ENCODE assay signal across 8 mouse cellular contexts in the genomic region with DNA sequence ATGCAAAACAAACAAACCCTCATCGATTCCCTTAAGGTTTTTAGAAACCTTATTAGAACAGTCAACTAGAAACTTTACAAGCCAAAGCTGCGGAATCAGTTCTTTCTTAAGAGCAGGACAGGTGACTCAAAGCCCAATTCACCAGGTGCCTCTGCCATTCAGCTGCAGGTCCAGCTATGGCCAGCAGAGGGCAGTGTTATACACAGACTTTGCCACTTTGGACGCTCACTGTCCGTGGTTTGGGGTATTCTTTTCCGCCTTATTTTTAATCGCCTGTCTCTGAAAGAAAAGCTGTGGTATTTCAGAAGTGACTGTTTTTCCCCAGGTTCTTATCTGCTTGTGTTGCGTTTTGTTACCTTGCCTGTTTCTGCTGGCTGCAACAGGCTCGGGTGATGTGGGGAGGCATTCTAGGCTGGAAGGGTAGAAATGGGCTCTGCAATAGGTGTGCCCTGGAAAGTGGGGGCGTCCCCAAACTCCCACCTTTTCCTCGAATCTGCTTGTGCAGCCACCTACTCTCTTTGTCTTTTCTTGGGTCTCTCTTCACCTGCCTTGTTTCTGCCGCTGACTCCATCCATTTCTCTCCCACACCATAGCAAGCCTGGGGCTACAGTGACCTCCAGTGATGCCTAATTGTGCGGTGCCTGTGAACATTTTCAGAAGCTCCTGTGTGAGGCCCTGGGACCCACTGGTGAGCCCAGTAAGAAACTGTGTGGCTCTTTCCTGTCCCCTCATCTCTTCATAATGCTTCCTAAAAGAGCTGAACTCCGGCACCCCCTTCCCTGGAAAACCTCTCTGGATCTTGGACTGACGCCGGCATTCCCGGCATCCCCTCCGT.
DNase-seq lines count a peak whose midpoint lies in the region; ATAC-seq and TF ChIP-seq lines count a peak whose summit lies in the region.

No protein-coding gene starts in this region.

- no peak overlapping the region for H3K9ac ChIP-seq in hindbrain, postnatal 0 days (replicated peaks; ENCODE audit: low read length)

- H3K4me2 ChIP-seq in hindbrain, postnatal 0 days (ENCODE audit: low read depth, low read length) = peak overlapping the region; percentile 52

- no peaks in the 10 kb centered on the region for H3K9me3 ChIP-seq in hindbrain, postnatal 0 days (ENCODE audit: low read length)

- intact Hi-C loops in gastrocnemius, adult 2 months (cut with DNase I) = loop anchor here (2.0 to 10.0 kb wide), 5 partner anchors 75 to 628 kb away; no protein-coding TSS in a partner anchor
- intact Hi-C loops in left cerebral cortex, postnatal 10 days (cut with DNase I) = loop anchor here (5.0 to 10.0 kb wide), 4 partner anchors 205 to 318 kb away; a partner anchor contains a TSS

- peak overlapping the region; percentile 88 for H3K27ac ChIP-seq in gastrocnemius, adult 2 months
- no peak overlapping the region for H3K27ac ChIP-seq in hindbrain, postnatal 0 days

- H3K4me1 ChIP-seq in hindbrain, postnatal 0 days (ENCODE audit: insufficient read depth, low read length) = no peaks in the 10 kb centered on the region

- no peaks in the 10 kb centered on the region for H3K27me3 ChIP-seq in hindbrain, postnatal 0 days (ENCODE audit: insufficient read depth, low read length)

- ATAC-seq in hindbrain, postnatal 0 days = peak; percentile 70
- peak; percentile 99 for ATAC-seq in megakaryocyte progenitor cell, adult 5-6 weeks (replicated peaks; ENCODE audit: poor library complexity)

- peak overlapping the region; percentile 60 for H3K4me3 ChIP-seq in gastrocnemius, adult 2 months
- H3K4me3 ChIP-seq in hindbrain, postnatal 0 days (ENCODE audit: low read length) = peak overlapping the region; percentile 25

- no peak; the same call in 1 of the 2 replicates for TF ChIP-seq CTCF in gastrocnemius, adult 2 months (IDR thresholded peaks at IDR 0.05)
- TF ChIP-seq CTCF in hindbrain, postnatal 0 days (IDR thresholded peaks at IDR 0.05; ENCODE audit: low read depth) = peak; percentile 95

- H3K36me3 ChIP-seq in hindbrain, postnatal 0 days (ENCODE audit: insufficient read depth, low read length) = no peaks in the 10 kb centered on the region

- 47% methylated on average over 17 of the region's 17 CpGs for WGBS in hindbrain, postnatal 0 days

- DNase-seq in T-cell, adult 2 months (ENCODE audit: low spot score) = peak; percentile 65
- peak; percentile 66 for DNase-seq in cerebellum, adult 9-11 months
- DNase-seq in gastrocnemius, adult 2 months = peak; percentile 80
- DNase-seq in hindbrain, postnatal 0 days (ENCODE audit: low spot score) = peak; percentile 81
- peak; percentile 58 to 71 for DNase-seq in left cerebral cortex, postnatal 10 days (ENCODE audit: extremely low spot score in 1 of 2, low spot score in 2 of 2)
- DNase-seq in right cerebral cortex, postnatal 4 days = peak; percentile 80
- DNase-seq in yolk sac, embryonic 10.5 days (ENCODE audit: low spot score) = peak; percentile 51
